Mouse (Mus musculus) liver, postnatal 0 days (tissue): ENCODE results near the gene Kdm2a.
A peak's percentile ranks its signal among the peaks of the same experiment; 100 is the strongest.

Source experiments
- CTCF ChIP-seq: sonication (generic); IDR thresholded peaks from 2 replicates; pipeline ENCODE4 v1.5.1; 2016; ENCODE audit warnings: antibody characterized with exemption, low read depth
- EP300 ChIP-seq: IDR thresholded peaks from 2 replicates; pipeline ENCODE4 v1.6.1; 2016; ENCODE audit warnings: antibody characterized with exemption, low read depth, mild to moderate bottlenecking

- TF ChIP-seq CTCF (peak; percentile 90), EP300 (no peak)
Observed at GRCm38 (mm10) chr19:4417183-4417582, 19.1 kb upstream of the Kdm2a start.
